Mouse (Mus musculus) activated CD4-positive, CD25-positive, alpha-beta regulatory T cell, adult 4 months (primary cell): ENCODE data around the gene Sf3a2. TPM values are rescaled to one million over a fixed set of nuclear protein-coding genes. Genes with fewer than 3 reads are reported as not detected.

Experiments
- ATAC-seq: one replicate; pipeline ENCODE4 v1.8.0; 2017
- polyA plus RNA-seq, 2 experiments: library from polyadenylated mRNA; unstranded; fragments of 100-300 nt; shearing (Covaris generic); gene quantifications; one replicate each; pipeline ENCODE4 v1.2.1; 2017

Sf3a2 gene
- polyA plus RNA-seq, 2 experiments from 2014 or later = 18.9 to 19.9 TPM

GRCm38 (mm10) chr10:80776358-80776869, 21.6 kb upstream of the Sf3a2 start:
- no peak for ATAC-seq

GRCm38 (mm10) chr10:80777123-80777522, 20.9 kb upstream of the Sf3a2 start:
- no peak for ATAC-seq

DNA sequence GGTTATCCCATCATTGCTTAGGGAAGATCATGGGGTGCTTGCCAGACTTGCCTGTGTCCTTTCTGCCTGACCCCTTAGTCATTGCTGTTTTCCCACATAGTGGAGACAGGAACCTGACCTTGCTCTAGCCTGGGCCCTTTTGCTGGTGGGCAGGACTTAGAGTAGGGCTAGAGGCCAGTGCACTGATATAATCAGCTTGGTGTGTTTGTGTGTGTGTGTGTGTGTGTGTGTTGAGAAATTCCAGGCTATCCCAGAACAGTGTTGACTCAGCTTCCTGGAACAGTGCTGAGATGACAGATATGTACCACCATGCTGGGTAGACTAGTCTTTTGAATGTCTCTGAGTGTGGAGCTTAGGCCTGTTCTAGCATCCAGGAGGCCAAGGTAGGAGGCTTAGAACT, 18.4 kb upstream of the Sf3a2 start:
- ATAC-seq = no peak

- no peak for ATAC-seq
Observed at GRCm38 (mm10) chr10:80784302-80784701, 13.7 kb upstream of the Sf3a2 start.

DNA sequence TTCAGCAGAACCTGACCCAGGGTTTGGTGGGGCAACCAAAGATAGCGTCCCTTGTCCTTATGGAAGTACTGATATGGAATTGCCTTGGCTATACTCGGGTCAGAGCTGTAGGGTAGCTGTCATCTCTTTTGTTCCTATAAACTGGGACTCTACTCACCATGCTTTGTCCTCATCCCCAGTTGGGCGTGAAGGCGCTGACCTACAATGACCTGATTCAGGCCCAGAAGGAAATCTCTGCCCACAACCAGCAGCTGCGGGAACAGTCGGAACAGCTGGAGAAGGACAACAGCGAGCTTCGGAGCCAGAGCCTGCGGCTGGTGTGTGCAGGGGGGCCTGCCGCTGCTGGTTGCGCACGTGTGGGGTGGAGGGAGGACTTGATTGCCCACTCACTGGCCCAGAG, 13.1 kb upstream of the Sf3a2 start:
- no peak for ATAC-seq

DNA sequence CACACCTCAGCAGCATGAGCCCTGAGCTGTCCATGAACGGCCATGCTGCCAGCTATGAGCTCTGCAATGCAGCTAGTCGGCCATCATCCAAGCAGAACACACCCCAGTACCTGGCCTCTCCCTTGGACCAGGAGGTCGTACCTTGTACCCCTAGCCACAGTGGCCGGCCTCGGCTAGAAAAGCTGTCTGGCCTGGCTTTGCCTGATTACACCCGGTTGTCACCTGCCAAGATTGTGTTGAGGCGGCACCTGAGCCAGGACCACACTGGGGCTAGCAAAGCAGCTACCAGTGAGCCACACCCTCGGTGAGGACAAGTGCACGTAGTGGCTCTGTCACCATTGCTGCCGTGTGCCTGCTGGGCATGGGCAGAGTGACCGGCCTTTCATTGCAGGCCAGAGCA, 12.0 kb upstream of the Sf3a2 start:
- ATAC-seq = no peak

DNA sequence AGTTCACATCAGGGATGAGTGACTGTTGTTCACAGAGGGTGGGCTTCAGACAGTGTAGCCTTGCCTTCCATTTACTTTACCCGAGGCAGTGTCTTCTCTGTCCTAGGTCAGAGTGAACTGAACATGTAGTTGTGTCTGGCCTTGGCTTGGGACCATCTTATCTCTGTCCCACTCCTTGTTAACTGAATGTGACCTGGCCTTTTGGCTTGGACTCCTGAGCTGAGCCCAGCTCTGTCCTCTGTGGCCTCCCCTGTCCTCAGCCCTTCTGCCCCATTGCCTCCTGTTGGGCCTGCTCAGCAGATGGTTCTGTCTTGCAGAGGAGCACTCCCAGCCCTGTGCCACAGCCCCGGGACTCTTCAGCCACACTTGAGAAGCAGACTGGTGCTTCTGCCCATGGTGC, 10.5 kb upstream of the Sf3a2 start:
- no peak for ATAC-seq

GRCm38 (mm10) chr10:80790761-80791404, 7.1 kb upstream of the Sf3a2 start:
- ATAC-seq = no peak

DNA sequence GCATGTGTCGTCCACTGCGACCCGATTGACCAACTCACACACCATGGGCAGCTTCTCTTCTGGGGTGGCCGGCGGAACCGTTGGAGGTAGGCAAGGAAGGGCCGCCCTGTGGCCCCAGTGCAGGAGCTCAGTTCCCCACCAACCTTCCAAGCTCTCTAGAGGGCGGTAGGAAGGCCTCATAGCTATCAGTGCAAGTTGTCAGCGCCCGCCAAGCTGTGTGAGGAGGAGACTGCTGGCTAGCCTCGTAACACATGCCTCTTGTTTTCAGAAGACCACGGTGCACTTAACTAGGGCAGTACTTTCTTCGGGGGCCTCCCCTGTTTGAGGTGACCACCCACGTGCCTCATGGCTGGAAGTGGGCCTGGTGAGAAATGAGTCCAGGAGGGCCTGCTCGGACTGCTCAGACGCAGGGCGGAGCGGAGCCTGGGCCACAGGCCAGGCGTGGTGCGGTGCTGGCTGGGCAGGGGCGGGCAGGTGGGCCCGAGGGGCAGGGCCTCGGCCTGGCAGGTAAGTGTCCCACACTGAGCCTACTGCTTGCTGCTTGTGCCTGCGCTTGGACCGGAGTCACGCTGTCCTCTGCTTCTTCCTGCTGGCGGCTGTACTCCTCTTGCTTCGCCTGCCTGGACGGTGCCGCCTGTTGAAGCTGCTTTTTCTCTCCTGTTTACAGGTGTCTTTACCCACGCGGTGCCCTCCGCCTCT, 6.4 kb upstream of the Sf3a2 start:
- no peak for ATAC-seq

- no peak for ATAC-seq
Observed at GRCm38 (mm10) chr10:80792175-80793032, 5.6 kb upstream of the Sf3a2 start.

GRCm38 (mm10) chr10:80793033-80793784, 4.8 kb upstream of the Sf3a2 start:
- no peak for ATAC-seq

DNA sequence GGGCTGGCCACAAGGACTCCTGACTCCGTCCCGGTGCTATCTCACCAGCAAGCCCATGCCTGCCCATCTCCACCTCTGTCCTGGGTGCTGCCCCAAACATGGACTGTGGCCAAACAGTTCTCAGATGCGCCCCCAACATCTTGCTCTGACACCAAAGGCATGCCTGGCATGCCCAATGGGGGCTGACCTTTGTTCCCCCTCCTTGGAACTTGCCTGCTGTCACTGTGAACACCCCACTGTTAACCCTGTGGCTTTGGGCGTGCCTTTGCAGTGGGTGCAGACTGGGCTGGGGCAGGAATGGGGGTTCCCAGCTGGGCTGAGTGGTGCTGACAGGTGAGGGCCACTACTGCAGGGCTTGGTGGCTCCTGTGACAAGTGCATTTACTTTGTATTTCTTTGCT, 4.2 kb upstream of the Sf3a2 start:
- no peak for ATAC-seq

- no peak for ATAC-seq
Observed at GRCm38 (mm10) chr10:80794750-80795149, 3.2 kb upstream of the Sf3a2 start.

DNA sequence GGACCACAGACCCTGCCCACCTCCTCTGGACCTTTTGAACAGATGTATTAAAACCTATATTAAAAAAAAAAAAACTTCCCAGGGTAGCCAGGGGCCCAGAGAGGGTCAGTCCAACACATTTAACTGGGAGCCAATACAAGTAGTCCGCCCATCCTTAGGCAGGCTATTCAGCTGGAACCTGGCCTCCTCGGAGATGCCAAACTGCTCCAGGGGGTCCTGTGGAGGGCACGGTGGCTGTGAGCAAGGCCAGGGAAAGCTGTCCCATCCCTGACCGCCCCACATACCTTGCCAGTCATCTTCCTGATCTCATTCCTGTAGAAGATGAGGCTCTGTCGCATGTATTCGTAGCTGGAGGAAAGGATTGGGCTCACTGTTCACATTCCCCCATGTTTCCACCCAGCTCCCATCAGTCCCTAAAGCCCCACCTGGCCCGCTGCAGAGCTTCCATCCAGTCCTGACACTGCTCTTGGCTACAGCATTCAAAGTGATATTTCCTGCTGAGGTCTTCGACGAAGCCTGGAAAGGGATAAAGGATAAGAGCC, 1.6 kb upstream of the Sf3a2 start:
- ATAC-seq = no peak

DNA sequence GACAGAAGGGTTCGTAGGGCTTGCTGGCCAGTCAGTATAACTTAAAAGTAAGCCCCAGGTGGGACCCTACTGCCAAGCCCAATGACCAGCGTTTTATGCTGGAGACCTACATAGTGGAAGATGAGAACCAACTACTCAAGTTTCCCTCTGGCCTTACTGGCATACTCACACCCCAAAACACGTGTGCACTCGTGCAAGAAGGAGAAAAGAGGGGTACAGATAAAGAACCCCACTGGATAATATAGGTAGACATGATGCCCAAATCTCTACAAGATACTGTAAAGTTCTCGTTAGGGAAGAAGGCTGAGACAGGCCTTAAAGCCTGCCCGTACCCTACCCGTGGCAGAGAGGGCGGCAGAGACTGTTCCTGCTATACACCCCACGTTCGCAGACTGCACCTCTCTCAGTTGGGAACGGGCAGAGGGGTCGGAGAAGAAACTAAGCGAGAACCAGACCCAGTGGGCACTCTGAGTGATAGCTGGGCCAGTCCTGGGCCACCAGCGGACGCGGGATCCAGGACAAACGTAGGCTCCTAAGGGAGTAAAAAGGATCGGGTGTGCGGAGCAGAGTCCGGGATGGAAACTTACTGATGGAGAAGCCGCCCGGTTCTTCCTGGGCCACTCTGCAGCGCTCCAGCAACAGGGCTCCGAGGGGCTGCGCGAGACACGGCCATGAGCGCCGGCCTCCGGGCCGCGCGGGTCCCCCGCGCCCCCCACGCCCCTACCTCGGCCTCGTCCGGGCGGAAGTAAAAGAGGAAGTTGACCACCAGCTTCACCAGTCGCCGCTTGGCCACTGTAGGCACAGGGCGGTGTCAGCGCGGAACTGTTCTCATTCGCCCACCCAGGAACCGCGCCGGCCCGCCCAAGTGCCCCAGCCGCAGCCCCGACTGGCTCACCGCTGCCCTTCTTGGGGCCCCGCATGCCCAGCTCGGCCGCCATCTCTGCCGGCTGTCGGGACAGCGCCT, 530 bp upstream of the Sf3a2 start:
- ATAC-seq = no peak

DNA sequence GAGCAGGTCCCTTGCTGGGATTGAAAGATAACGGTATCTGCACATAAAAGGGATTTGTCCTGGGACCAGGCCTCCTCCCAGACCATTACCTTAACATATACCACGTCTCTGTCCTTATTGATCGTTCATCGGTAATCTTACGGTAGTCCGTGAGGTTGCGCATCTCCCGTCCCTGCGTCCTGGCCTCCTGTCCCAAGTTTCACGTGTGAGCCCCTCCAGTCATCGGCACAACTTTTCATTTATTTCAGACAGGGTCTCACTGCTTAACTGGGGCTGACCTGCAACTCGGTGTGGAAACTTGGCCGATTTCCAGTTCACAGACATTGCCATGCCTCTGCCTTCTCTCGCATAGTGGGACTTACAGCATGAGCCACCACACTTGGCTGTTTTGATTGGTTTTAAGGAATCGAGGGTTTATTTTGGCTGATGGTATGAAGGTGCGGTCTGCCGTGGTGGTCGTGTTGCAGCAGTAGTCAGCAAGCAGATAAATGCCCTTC, 1.1 kb downstream of the Sf3a2 start:
- ATAC-seq = no peak

GRCm38 (mm10) chr10:80802204-80802912, 4.4 kb downstream of the Sf3a2 start:
- ATAC-seq = no peak

GRCm38 (mm10) chr10:80802996-80803395, 5.0 kb downstream of the Sf3a2 start:
- no peak for ATAC-seq

DNA sequence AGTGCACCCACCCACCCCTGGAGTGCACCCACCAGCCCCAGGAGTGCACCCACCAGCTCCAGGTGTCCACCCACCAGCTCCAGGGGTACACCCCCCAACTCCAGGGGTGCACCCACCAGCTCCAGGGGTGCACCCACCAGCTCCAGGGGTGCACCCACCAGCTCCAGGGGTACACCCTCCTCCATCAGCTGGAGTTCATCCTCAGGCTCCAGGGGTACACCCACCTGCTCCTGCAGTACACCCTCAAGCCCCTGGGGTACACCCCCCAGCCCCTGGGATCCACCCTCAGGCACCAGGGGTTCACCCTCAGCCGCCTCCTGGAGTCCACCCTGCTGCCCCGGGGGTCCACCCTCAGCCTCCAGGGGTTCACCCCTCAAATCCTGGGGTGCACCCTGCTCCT, 6.3 kb downstream of the Sf3a2 start:
- ATAC-seq = no peak

GRCm38 (mm10) chr10:80804916-80805315, 6.9 kb downstream of the Sf3a2 start, which contains the start of gene Amh:
Gene Amh, plus strand, starts transcription at chr10:80805243.
- no peak for ATAC-seq
